Mouse (Mus musculus) hindbrain, embryonic 12.5 days (tissue): ENCODE results near the gene Usp54. TPM values are rescaled to one million over a fixed set of nuclear protein-coding genes. Genes with fewer than 3 reads are reported as not detected.

ENCODE experiments used
- ATAC-seq: fragments of 200-750 bp; cut with Nextera tagmentation; 2 replicates; pipeline ENCODE4 v1.8.0; 2017; ENCODE audit warnings: moderate TSS enrichment; ENCODE audit not compliant: low FRiP score
- H3K27ac ChIP-seq: fragments of 300-500 bp; sonication (generic); 2 replicates; pipeline ENCODE4 v1.5.1; 2016; ENCODE audit warnings: mild to moderate bottlenecking
- H3K27me3 ChIP-seq: fragments of 300-500 bp; sonication (generic); 2 replicates; pipeline ENCODE4 v1.6.1; 2016; ENCODE audit warnings: mild to moderate bottlenecking
- H3K36me3 ChIP-seq: fragments of 300-500 bp; sonication (generic); 2 replicates; pipeline ENCODE4 v1.6.1; 2016; ENCODE audit warnings: mild to moderate bottlenecking
- H3K4me1 ChIP-seq: fragments of 300-500 bp; sonication (generic); 2 replicates; pipeline ENCODE4 v1.6.1; 2016
- H3K4me2 ChIP-seq: fragments of 300-500 bp; sonication (generic); replicated peaks from 2 replicates; pipeline ENCODE4 v1.6.1; 2016; ENCODE audit warnings: mild to moderate bottlenecking
- H3K4me3 ChIP-seq: fragments of 300-500 bp; sonication (generic); 2 replicates; pipeline ENCODE4 v1.5.1; 2016; ENCODE audit warnings: mild to moderate bottlenecking
- H3K9ac ChIP-seq: fragments of 300-500 bp; sonication (generic); 2 replicates; pipeline ENCODE4 v1.6.1; 2016; ENCODE audit warnings: mild to moderate bottlenecking, moderate library complexity
- H3K9me3 ChIP-seq: fragments of 300-500 bp; sonication (generic); replicated peaks from 2 replicates; pipeline ENCODE4 v1.6.1; 2016; ENCODE audit warnings: mild to moderate bottlenecking
- WGBS: fragments of 180-500 bp; shearing (Covaris S2); methylation state at CpG from one replicate; pipeline ENCODE4 v1.1.7; 2016; 5-methylcytosine and 5-hydroxymethylcytosine counted together
- microRNA-seq: library from miRNA; unstranded; fragments of <30 nt; microRNA quantifications from one replicate; pipeline ENCODE4, GENCODE M21; 2017
- polyA plus RNA-seq: library from polyadenylated mRNA; unstranded; fragments of >200 nt; fragmentation: Nextera tagmentation; extraction: Ambion mirVana; gene quantifications from 2 replicates; pipeline ENCODE4 v1.2.1, GENCODE M21; 2016

Gene Usp54
- polyA plus RNA-seq, 1 experiment from 2014 or later = 16.6 TPM

GRCm38 (mm10) chr14:20529643-20530042 lies 111.2 kb downstream of the Usp54 start:
- H3K27ac ChIP-seq = no peak overlapping the region
- no peaks in the 10 kb centered on the region for H3K4me1 ChIP-seq
- H3K9me3 ChIP-seq = no peaks in the 10 kb centered on the region
- no peak overlapping the region for H3K4me2 ChIP-seq
- no peak overlapping the region for H3K4me3 ChIP-seq
- H3K36me3 ChIP-seq = no peaks in the 10 kb centered on the region
- WGBS = 91% methylated on average over 4 of the region's 4 CpGs
- H3K9ac ChIP-seq = no peak overlapping the region
- ATAC-seq = no peak
- H3K27me3 ChIP-seq = no peaks in the 10 kb centered on the region

- H3K36me3 ChIP-seq = peaks cover 27% of the 10 kb centered on the region
- H3K9me3 ChIP-seq = no peaks in the 10 kb centered on the region
- no peak overlapping the region for H3K9ac ChIP-seq
- H3K4me3 ChIP-seq = no peak overlapping the region
- ATAC-seq = no peak
- H3K27me3 ChIP-seq = no peaks in the 10 kb centered on the region
- WGBS = 97% methylated on average over 2 of the region's 2 CpGs
- H3K27ac ChIP-seq = no peak overlapping the region
- H3K4me1 ChIP-seq = no peaks in the 10 kb centered on the region
- H3K4me2 ChIP-seq = no peak overlapping the region
Measured at GRCm38 (mm10) chr14:20520179-20520578, 120.7 kb downstream of the Usp54 start.

DNA sequence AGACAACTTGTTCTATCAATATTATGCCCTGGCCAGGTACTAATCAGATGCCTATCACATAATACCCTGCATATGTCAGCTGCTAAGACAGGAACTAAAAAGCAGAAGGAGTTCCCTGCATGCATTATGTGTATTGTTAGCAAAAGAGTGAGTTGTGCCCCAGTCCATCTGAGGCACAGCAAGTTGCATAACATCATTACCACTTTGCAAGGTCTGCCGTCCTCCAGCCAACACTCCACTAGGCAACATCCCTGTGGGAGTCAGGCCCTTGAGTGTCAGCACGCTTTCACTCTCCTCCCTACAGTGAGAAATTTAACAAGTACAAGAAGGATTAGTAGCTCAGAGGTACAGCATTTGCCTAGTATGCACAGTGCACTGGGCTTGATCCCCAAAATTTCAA lies 132.4 kb downstream of the Usp54 start:
- H3K27ac ChIP-seq = no peak overlapping the region
- 77% methylated on average over 2 of the region's 2 CpGs for whole genome bisulfite sequencing
- no peaks in the 10 kb centered on the region for H3K4me1 ChIP-seq
- no peaks in the 10 kb centered on the region for H3K27me3 ChIP-seq
- no peak overlapping the region for H3K4me2 ChIP-seq
- H3K4me3 ChIP-seq = no peak overlapping the region
- no peaks in the 10 kb centered on the region for H3K9me3 ChIP-seq
- H3K36me3 ChIP-seq = peaks cover 11% of the 10 kb centered on the region
- no peak for ATAC-seq
- H3K9ac ChIP-seq = no peak overlapping the region

DNA sequence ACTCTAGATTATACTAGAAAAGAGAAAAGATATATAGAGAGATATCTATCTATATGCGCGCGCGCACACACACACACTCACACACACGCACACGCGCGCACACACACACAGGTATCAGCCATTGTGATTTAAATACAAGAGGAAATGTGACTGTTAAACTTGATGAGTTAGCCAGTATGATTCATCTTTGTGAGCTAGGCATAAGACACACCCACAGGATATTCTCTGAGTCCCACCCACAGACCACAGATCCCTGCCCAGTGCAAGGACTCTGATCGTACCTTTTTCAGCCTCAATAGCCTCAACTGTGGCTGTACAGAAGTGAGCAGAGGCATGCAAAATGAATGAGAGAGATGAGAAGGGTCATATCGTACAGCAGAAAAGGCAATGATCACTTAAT lies 137.9 kb downstream of the Usp54 start:
- no peaks in the 10 kb centered on the region for H3K4me1 ChIP-seq
- no peak overlapping the region for H3K27ac ChIP-seq
- no peak overlapping the region for H3K4me2 ChIP-seq
- WGBS = 97% methylated on average over 10 of the region's 10 CpGs
- ATAC-seq = no peak
- no peaks in the 10 kb centered on the region for H3K9me3 ChIP-seq
- H3K4me3 ChIP-seq = no peak overlapping the region
- no peak overlapping the region for H3K9ac ChIP-seq
- H3K27me3 ChIP-seq = no peaks in the 10 kb centered on the region
- peaks cover 21% of the 10 kb centered on the region for H3K36me3 ChIP-seq

- no peak overlapping the region for H3K4me3 ChIP-seq
- WGBS = 93% methylated on average over 3 of the region's 3 CpGs
- no peaks in the 10 kb centered on the region for H3K27me3 ChIP-seq
- H3K4me2 ChIP-seq = no peak overlapping the region
- no peak overlapping the region for H3K9ac ChIP-seq
- H3K9me3 ChIP-seq = no peaks in the 10 kb centered on the region
- ATAC-seq = no peak
- H3K4me1 ChIP-seq = no peaks in the 10 kb centered on the region
- H3K27ac ChIP-seq = no peak overlapping the region
- peaks cover 33% of the 10 kb centered on the region for H3K36me3 ChIP-seq
Measured at GRCm38 (mm10) chr14:20499982-20500381, 140.9 kb downstream of the Usp54 start.

Small RNA genes within 50 kb of the gene (microRNA-seq; reads per million reads assigned to microRNA genes)
- 1.6 reads per million for gene Mir6946

Other genes starting within 250 kb of the Usp54 start
- 65.0 and 67.4 TPM in 2 replicates for gene Mrps16, start 247.4 kb downstream of the Usp54 start, polyA plus RNA-seq
- gene Cfap70, start 188.8 kb downstream of the Usp54 start, polyA plus RNA-seq = 0.73 and 2.3 TPM in 2 replicates
- gene Anxa7, start 160.9 kb downstream of the Usp54 start, polyA plus RNA-seq = 19.9 TPM in 2 replicates
- gene Mss51, start 144.2 kb downstream of the Usp54 start, polyA plus RNA-seq = 0.82 and 0.83 TPM in 2 replicates
- gene Ppp3cb, start 94.5 kb downstream of the Usp54 start, polyA plus RNA-seq = 69.4 and 74.0 TPM in 2 replicates
- gene Myoz1, start 15.5 kb upstream of the Usp54 start, polyA plus RNA-seq = 0.19 and 0.30 TPM in 2 replicates
- 0.85 and 5.3 TPM in 2 replicates for gene Synpo2l, start 27.3 kb upstream of the Usp54 start, polyA plus RNA-seq
- gene Sec24c, start 33.2 kb upstream of the Usp54 start, polyA plus RNA-seq = 102 and 109 TPM in 2 replicates
- 32.0 and 33.4 TPM in 2 replicates for gene Fut11, start 53.9 kb upstream of the Usp54 start, polyA plus RNA-seq
- 213 and 215 TPM in 2 replicates for gene Chchd1, start 61.9 kb upstream of the Usp54 start, polyA plus RNA-seq
- 53.8 and 60.1 TPM in 2 replicates for gene Zswim8, start 66.5 kb upstream of the Usp54 start, polyA plus RNA-seq
- 27.2 and 28.2 TPM in 2 replicates for gene Ndst2, start 93.5 kb upstream of the Usp54 start, polyA plus RNA-seq
- 72.8 and 75.5 TPM in 2 replicates for gene Camk2g, start 153.0 kb upstream of the Usp54 start, polyA plus RNA-seq
- 0.46 and 0.76 TPM in 2 replicates for gene Plau, start 195.6 kb upstream of the Usp54 start, polyA plus RNA-seq